Mouse (Mus musculus) olfactory bulb, adult 2 months (tissue): Measurements from ENCODE around the gene Cflar. TPM values are rescaled to one million over a fixed set of nuclear protein-coding genes. Genes with fewer than 3 reads are reported as not detected.
A peak's percentile ranks its signal among the peaks of the same experiment; 100 is the strongest.

Source experiments
- H3K27ac ChIP-seq: fragments of 200-500 bp; 2 replicates; pipeline ENCODE4 v1.5.1; 2012; ENCODE audit warnings: low read depth, low read length; ENCODE audit not compliant: insufficient read depth
- H3K4me1 ChIP-seq: fragments of 200-500 bp; 2 replicates; pipeline ENCODE4 v1.6.1; 2012; ENCODE audit warnings: low read length; ENCODE audit not compliant: control insufficient read depth, insufficient read depth
- H3K4me3 ChIP-seq: fragments of 200-500 bp; 2 replicates; pipeline ENCODE4 v1.5.1; 2012; ENCODE audit warnings: mild to moderate bottlenecking, low read depth, low read length, moderate library complexity; ENCODE audit not compliant: insufficient read depth
- CTCF ChIP-seq: fragments of 200-500 bp; IDR thresholded peaks from 2 replicates; pipeline ENCODE4 v1.5.1; 2012; ENCODE audit warnings: low read depth, mild to moderate bottlenecking, low read length, moderate library complexity; ENCODE audit not compliant: insufficient read depth
- POLR2A ChIP-seq: fragments of 200-500 bp; IDR thresholded peaks from 2 replicates; pipeline ENCODE4 v1.6.1; 2012; ENCODE audit warnings: mild to moderate bottlenecking, low read depth, low read length, moderate library complexity; ENCODE audit not compliant: insufficient read depth
- WGBS: fragments of 180-500 bp; shearing (Covaris S2); methylation state at CpG from one replicate; pipeline ENCODE4 v1.1.7; 2018; 5-methylcytosine and 5-hydroxymethylcytosine counted together
- polyA plus RNA-seq: library from polyadenylated mRNA; stranded (reverse); fragments of >200 nt; gene quantifications from 2 replicates; pipeline ENCODE4 v1.2.4, GENCODE M21; 2012; ENCODE audit warnings: low replicate concordance; ENCODE audit not compliant: missing spikeins, insufficient read depth, insufficient read length

Cflar gene
- polyA plus RNA-seq, 1 experiment: not detected

- Histone ChIP-seq H3K27ac (no peak overlapping the region), H3K4me1 (no peaks in the 10 kb centered on the region), H3K4me3 (peak overlapping the region; percentile 1; the same call in 1 of the 2 replicates)
- TF ChIP-seq CTCF (no peak), POLR2A (no peak)
- WGBS: 73% methylated on average over 18 of the region's 18 CpGs
Observed at GRCm38 (mm10) chr1:58802322-58803273, 91.3 kb downstream of the Cflar start.

GRCm38 (mm10) chr1:58803531-58803930, 92.2 kb downstream of the Cflar start:
- H3K4me3 ChIP-seq: no peak overlapping the region
- H3K4me1 ChIP-seq: no peaks in the 10 kb centered on the region
- TF ChIP-seq CTCF (no peak), POLR2A (no peak)
- H3K27ac ChIP-seq: no peak overlapping the region
- WGBS: 87% methylated on average over 6 of the region's 6 CpGs

- Histone ChIP-seq H3K27ac (no peak overlapping the region), H3K4me3 (no peak overlapping the region), H3K4me1 (no peaks in the 10 kb centered on the region)
- WGBS: 72% methylated on average over 3 of the region's 3 CpGs
- no peak for TF ChIP-seq POLR2A
- no peak for TF ChIP-seq CTCF
Observed at GRCm38 (mm10) chr1:58806651-58807050, 95.3 kb downstream of the Cflar start.

Other genes starting within 250 kb of the Cflar start
- gene Orc2, start 206.4 kb upstream of the Cflar start, polyA plus RNA-seq: not detected in 2 replicates
- not detected in 2 replicates for gene Fam126b, start 125.2 kb upstream of the Cflar start, polyA plus RNA-seq
- not detected in 2 replicates for gene Ndufb3, start 125.1 kb upstream of the Cflar start, polyA plus RNA-seq
- not detected in 2 replicates for gene Als2cr12, start 15.5 kb upstream of the Cflar start, polyA plus RNA-seq
- gene Casp8, start 83.9 kb downstream of the Cflar start, polyA plus RNA-seq: not detected in 2 replicates